Mouse (Mus musculus): Measurements from ENCODE around the gene Mroh8. TPM values are rescaled to one million over a fixed set of nuclear protein-coding genes. Genes with fewer than 3 reads are reported as not detected.

The Mroh8 gene
- polyA plus RNA-seq, 1 experiment: 3.4 TPM

DNA sequence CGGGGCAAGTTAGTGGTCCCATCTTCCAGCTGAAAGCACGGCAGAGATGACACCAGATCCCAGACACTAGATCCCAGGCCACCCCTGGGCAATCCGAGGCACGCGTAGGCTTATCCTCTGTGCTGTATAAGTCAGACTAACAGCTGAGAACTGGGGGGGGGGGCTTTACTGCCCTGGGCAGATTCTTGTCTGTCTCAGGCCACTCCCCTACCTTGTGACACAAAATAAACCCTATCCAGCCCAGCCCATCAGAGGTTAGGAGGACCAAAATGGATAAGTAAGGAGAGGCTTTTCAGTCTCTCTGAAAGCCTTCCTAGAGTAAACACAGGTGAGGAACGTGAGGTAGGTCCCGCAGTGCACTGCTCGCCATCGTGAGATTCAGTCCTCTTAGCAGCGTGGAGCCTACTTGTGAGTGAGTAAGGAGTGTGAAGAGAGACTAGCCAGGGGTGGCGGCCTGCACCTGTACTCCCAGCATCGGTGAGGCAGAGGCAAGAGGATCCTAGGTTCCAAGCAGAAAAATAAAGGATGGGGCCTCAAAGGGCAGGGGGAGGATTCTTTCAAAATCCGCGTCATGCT is 37.1 kb upstream of the Mroh8 start:
- Histone ChIP-seq H3K4me1 (ENCODE audit: control insufficient read depth, insufficient read depth, low read length) (no peaks in the 10 kb centered on the region), H3K4me3 (replicated peaks; ENCODE audit: control insufficient read depth, low read depth, low read length) (no peak overlapping the region), H3K27ac (ENCODE audit: control insufficient read depth, insufficient read depth, low read depth, low read length, poor library complexity) (no peak overlapping the region)
- 91% methylated on average over 14 of the region's 14 CpGs for WGBS
- no peak for TF ChIP-seq POLR2A (IDR thresholded peaks at IDR 0.05; ENCODE audit: borderline replicate concordance, control insufficient read depth, low read depth, low read length)

DNA sequence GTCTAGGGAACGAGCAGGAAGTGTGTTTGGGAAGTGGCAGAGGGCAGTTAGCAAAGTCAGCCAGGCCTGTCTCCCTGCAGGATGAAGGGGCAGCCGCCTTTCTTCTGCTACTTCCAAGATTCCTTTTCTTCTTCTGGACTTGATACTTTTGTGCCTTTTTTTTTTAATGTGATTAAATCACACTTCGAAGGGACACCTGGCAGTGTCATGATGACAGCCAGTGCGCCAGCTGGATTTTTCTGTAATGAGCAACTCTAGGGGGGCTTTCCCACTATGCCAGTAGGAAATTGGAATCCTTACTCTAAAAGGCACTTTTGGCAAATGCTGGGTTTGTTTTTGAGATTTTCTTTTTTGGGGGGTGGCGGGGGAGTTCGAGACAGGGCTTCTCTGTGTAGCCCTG is 36.1 kb upstream of the Mroh8 start:
- no peak overlapping the region for H3K27ac ChIP-seq (ENCODE audit: control insufficient read depth, insufficient read depth, low read depth, low read length, poor library complexity)
- 97% methylated on average over 6 of the region's 6 CpGs for WGBS
- TF ChIP-seq CTCF (IDR thresholded peaks at IDR 0.05; ENCODE audit: control insufficient read depth, insufficient read depth, low read length) (no peak), POLR2A (IDR thresholded peaks at IDR 0.05; ENCODE audit: borderline replicate concordance, control insufficient read depth, low read depth, low read length) (no peak)

DNA sequence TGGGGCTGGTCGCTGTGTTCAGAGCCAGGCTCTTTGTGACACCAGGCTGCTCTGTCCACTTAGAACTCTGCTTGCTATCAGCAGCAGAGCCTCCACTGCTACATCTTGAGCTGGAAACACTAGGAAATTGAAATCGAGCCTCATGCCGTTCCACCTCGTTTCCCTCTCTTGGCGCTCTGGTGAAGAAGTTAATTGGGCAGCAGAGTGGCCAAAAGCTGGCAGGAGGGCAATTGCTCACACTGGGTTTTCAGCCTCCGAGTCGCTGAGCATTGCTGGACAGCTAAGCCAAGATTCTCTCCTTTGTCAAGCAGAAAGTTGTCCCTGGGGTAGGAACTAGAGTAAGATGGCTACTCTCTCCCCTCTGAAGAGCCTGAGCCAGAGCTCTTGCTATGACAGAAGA is 35.0 kb upstream of the Mroh8 start:
- WGBS: 87% methylated on average over 7 of the region's 7 CpGs
- TF ChIP-seq CTCF (IDR thresholded peaks at IDR 0.05; ENCODE audit: control insufficient read depth, insufficient read depth, low read length) (no peak), POLR2A (IDR thresholded peaks at IDR 0.05; ENCODE audit: borderline replicate concordance, control insufficient read depth, low read depth, low read length) (no peak)
- no peak overlapping the region for H3K27ac ChIP-seq (ENCODE audit: control insufficient read depth, insufficient read depth, low read depth, low read length, poor library complexity)
- H3K4me1 ChIP-seq (ENCODE audit: control insufficient read depth, insufficient read depth, low read length): no peaks in the 10 kb centered on the region
- H3K4me3 ChIP-seq (replicated peaks; ENCODE audit: control insufficient read depth, low read depth, low read length): no peak overlapping the region

More for the DNA sequence above, 36.1 kb upstream of the Mroh8 start:
- H3K4me1 ChIP-seq (ENCODE audit: control insufficient read depth, insufficient read depth, low read length): no peaks in the 10 kb centered on the region
- no peak overlapping the region for H3K4me3 ChIP-seq (replicated peaks; ENCODE audit: control insufficient read depth, low read depth, low read length)

DNA sequence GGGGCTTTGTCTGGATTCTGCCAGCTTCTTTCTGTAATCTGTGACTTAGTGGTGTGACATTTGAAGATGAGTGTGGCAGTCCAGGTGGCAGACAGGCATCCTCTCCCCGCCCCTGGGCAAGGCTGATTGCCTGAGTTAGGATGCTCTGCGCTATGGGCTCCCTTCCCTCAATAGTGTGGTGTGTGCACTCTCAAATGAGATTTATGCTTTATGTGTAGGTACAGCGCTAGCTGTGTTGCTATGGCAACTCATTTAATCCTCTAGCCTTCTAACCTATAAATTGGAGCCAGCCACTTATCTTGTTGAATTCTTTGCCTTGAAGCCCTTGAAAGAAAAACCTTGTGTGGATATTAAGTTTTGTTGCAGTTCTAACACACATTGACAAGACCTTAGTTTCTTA is 34.4 kb upstream of the Mroh8 start:
- H3K4me1 ChIP-seq (ENCODE audit: control insufficient read depth, insufficient read depth, low read length): no peaks in the 10 kb centered on the region
- TF ChIP-seq CTCF (IDR thresholded peaks at IDR 0.05; ENCODE audit: control insufficient read depth, insufficient read depth, low read length): no peak
- TF ChIP-seq POLR2A (IDR thresholded peaks at IDR 0.05; ENCODE audit: borderline replicate concordance, control insufficient read depth, low read depth, low read length): no peak
- no peak overlapping the region for H3K27ac ChIP-seq (ENCODE audit: control insufficient read depth, insufficient read depth, low read depth, low read length, poor library complexity)
- H3K4me3 ChIP-seq (replicated peaks; ENCODE audit: control insufficient read depth, low read depth, low read length): no peak overlapping the region
- WGBS: 95% methylated on average over 3 of the region's 3 CpGs

DNA sequence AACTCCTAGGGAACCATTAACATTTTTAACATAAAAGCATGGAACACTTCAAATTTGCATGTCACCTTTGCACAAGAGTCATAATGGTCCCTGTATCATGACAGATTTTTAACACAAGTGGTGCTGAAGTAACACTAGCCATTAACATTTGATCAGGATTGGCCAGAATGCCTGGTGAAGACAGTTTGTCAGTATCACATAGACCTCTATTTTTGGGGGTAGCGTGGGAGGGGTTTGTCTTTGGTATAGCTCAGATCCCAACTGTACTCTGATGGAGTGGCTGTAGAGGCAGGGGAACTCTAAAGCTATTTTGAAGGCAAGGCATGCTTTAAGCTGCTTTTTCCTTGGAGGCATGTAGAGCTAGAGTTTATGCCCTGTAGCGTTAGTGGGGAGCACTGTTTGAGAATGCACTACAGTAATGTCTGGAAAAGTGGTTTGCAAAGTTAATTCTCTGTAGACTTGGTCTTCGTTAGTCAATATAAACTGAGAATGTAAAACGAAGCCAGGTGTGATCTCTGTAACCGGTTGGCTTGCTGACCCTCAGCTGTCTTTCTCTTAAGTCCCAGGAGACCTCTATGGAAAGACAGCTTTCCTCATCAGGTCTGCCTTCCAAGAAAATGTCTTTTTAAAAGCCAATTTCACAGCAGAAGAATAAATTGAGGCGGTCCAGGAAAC is 31.8 kb upstream of the Mroh8 start:
- WGBS: 88% methylated on average over 6 of the region's 6 CpGs
- no peak overlapping the region for H3K27ac ChIP-seq (ENCODE audit: control insufficient read depth, insufficient read depth, low read depth, low read length, poor library complexity)

DNA sequence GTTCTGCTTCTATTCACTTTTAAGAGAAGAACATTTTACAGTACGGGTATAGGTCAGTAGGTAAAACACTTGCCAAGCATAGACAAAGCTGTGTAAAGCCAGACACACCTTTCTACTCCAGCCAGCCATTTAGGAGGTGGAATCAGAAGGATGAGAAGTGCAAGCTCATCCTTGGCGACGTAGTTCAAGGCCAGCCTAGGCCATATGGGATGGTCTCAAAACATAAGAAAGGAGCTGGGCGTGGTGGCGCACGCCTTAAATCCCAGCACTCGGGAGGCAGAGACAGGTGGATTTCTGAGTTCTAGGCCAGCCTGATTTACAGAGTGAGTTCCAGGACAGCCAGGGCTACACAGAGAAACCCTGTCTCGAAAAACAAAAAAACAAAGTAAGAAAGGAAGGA is 30.3 kb upstream of the Mroh8 start:
- 90% methylated on average over 8 of the region's 8 CpGs for WGBS

More for the DNA sequence above, 31.8 kb upstream of the Mroh8 start:
- no peaks in the 10 kb centered on the region for H3K4me1 ChIP-seq (ENCODE audit: control insufficient read depth, insufficient read depth, low read length)
- TF ChIP-seq POLR2A (IDR thresholded peaks at IDR 0.05; ENCODE audit: borderline replicate concordance, control insufficient read depth, low read depth, low read length): no peak
- no peak for TF ChIP-seq CTCF (IDR thresholded peaks at IDR 0.05; ENCODE audit: control insufficient read depth, insufficient read depth, low read length)
- H3K4me3 ChIP-seq (replicated peaks; ENCODE audit: control insufficient read depth, low read depth, low read length): no peak overlapping the region

DNA sequence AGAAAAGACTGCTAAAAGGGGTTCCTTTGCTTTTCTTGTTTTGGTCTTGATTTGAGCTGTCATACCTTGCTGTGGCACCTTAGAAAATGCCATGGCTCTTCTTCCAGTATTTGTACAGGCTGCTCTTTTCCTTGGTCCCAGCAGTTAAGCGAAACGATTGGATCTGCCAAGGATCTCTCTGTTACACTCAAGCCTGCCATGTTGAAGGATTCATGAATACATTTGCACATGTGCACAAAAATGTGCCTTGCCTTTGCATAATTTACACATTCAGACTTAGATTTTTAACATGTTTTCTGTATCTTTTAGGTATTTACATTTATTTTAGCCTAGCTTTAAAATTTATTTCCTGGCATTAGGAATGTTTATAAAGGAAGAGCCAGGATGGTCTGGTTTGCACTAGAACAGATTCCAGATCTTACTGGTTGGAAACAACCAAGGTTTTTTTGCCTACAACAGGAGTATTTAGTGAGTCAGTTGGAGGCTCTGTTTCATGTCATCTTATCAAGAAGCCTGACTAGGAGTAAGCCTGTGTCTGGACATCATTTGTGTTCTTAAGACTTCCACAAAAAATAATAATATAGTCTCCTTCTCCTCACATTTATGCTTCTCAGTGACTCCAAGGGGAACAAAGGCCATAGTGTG is 29.0 kb upstream of the Mroh8 start:
- Histone ChIP-seq H3K4me1 (ENCODE audit: control insufficient read depth, insufficient read depth, low read length) (no peaks in the 10 kb centered on the region), H3K4me3 (replicated peaks; ENCODE audit: control insufficient read depth, low read depth, low read length) (no peak overlapping the region), H3K27ac (ENCODE audit: control insufficient read depth, insufficient read depth, low read depth, low read length, poor library complexity) (no peak overlapping the region)
- TF ChIP-seq CTCF (IDR thresholded peaks at IDR 0.05; ENCODE audit: control insufficient read depth, insufficient read depth, low read length) (no peak), POLR2A (IDR thresholded peaks at IDR 0.05; ENCODE audit: borderline replicate concordance, control insufficient read depth, low read depth, low read length) (no peak)
- 93% methylated on average over 2 of the region's 2 CpGs for WGBS

More for the DNA sequence above, 30.3 kb upstream of the Mroh8 start:
- TF ChIP-seq CTCF (IDR thresholded peaks at IDR 0.05; ENCODE audit: control insufficient read depth, insufficient read depth, low read length): no peak
- TF ChIP-seq POLR2A (IDR thresholded peaks at IDR 0.05; ENCODE audit: borderline replicate concordance, control insufficient read depth, low read depth, low read length): no peak
- Histone ChIP-seq H3K27ac (ENCODE audit: control insufficient read depth, insufficient read depth, low read depth, low read length, poor library complexity) (no peak overlapping the region), H3K4me3 (replicated peaks; ENCODE audit: control insufficient read depth, low read depth, low read length) (no peak overlapping the region), H3K4me1 (ENCODE audit: control insufficient read depth, insufficient read depth, low read length) (no peaks in the 10 kb centered on the region)

DNA sequence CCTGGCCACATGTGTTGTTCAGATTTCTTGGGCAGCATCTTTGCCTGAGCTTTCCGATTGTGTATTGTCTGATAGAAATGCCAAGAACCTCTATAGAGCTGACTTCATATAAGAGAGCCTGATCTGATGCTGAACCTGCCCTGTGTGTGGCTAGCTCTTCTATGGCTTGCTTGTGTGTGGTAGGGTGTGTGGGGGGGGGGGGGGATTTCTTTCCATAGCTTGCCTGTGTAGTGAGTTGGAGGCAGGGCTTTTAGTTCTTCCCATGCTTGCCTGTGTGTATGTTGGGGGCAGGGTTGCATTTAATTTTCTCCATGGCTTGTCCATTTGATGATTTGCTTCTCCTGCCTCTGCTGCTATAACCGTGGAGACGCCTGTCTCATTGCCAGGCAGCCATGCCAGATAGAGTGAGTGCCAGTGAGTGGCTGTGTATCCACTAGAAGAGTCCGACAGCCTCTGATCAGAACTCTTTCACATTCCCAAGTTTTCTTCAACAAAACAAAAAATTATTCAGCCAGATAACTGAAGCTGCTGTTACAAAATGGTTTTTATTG is 28.4 kb upstream of the Mroh8 start:
- H3K4me3 ChIP-seq (replicated peaks; ENCODE audit: control insufficient read depth, low read depth, low read length): no peak overlapping the region
- WGBS: 86% methylated on average over 4 of the region's 4 CpGs
- H3K4me1 ChIP-seq (ENCODE audit: control insufficient read depth, insufficient read depth, low read length): no peaks in the 10 kb centered on the region
- no peak for TF ChIP-seq POLR2A (IDR thresholded peaks at IDR 0.05; ENCODE audit: borderline replicate concordance, control insufficient read depth, low read depth, low read length)
- no peak for TF ChIP-seq CTCF (IDR thresholded peaks at IDR 0.05; ENCODE audit: control insufficient read depth, insufficient read depth, low read length)
- H3K27ac ChIP-seq (ENCODE audit: control insufficient read depth, insufficient read depth, low read depth, low read length, poor library complexity): no peak overlapping the region

Measured in bone marrow, adult 2 months (tissue).